Mouse (Mus musculus) ZHBTc4 (cell line): ENCODE data around the gene Hephl1.
A peak's percentile ranks its signal among the peaks of the same experiment; 100 is the strongest.
"Not testable (repeated sequence)": the region's sequence is repeated elsewhere in the genome, so short reads cannot be mapped to it uniquely, and the experiment has no call there.

Experiments used
- DNase-seq: peaks from one replicate; pipeline ENCODE4 v3.0.0-alpha.2; 2011; ENCODE audit warnings: low read depth, low spot score

Hephl1 gene

GRCm38 (mm10) chr9:15112008-15112407 is at the start of gene Hephl1:
TSS of gene Hephl1 (minus strand) at chr9:15112108.
- no peak for DNase-seq

GRCm38 (mm10) chr9:15149246-15149926 is 37.5 kb upstream of the Hephl1 start:
- no peak for DNase-seq

GRCm38 (mm10) chr9:15140546-15140945 is 28.6 kb upstream of the Hephl1 start:
- no peak for DNase-seq

GRCm38 (mm10) chr9:15125897-15126296 is 14.0 kb upstream of the Hephl1 start:
- no peak for DNase-seq

- DNase-seq = no peak
Measured at GRCm38 (mm10) chr9:15122431-15122830, 10.5 kb upstream of the Hephl1 start.

- peak; percentile 66 for DNase-seq
Measured at GRCm38 (mm10) chr9:15120841-15121358, 9.0 kb upstream of the Hephl1 start.

- peak; percentile 34 for DNase-seq
Measured at GRCm38 (mm10) chr9:15120209-15120608, 8.3 kb upstream of the Hephl1 start.

GRCm38 (mm10) chr9:15119515-15119914 is 7.6 kb upstream of the Hephl1 start:
- peak; percentile 93 for DNase-seq

GRCm38 (mm10) chr9:15116165-15116564 is 4.3 kb upstream of the Hephl1 start:
- DNase-seq = no peak

GRCm38 (mm10) chr9:15114102-15114501 is 2.2 kb upstream of the Hephl1 start:
- DNase-seq = no peak

GRCm38 (mm10) chr9:15108101-15108500 is 3.8 kb downstream of the Hephl1 start:
- no peak for DNase-seq

- DNase-seq = no peak
Measured at GRCm38 (mm10) chr9:15105136-15105535, 6.8 kb downstream of the Hephl1 start.

GRCm38 (mm10) chr9:15103579-15104300 is 8.2 kb downstream of the Hephl1 start:
- DNase-seq = no peak

- no peak for DNase-seq
Measured at GRCm38 (mm10) chr9:15101531-15102161, 10.3 kb downstream of the Hephl1 start.

GRCm38 (mm10) chr9:15098421-15098820 is 13.5 kb downstream of the Hephl1 start:
- not testable (repeated sequence) for DNase-seq

GRCm38 (mm10) chr9:15097172-15097571 is 14.7 kb downstream of the Hephl1 start:
- DNase-seq = no peak

GRCm38 (mm10) chr9:15096161-15096560 is 15.7 kb downstream of the Hephl1 start:
- DNase-seq = no peak

- DNase-seq = no peak
Measured at GRCm38 (mm10) chr9:15095206-15095605, 16.7 kb downstream of the Hephl1 start.

- DNase-seq = peak; percentile 68
Measured at GRCm38 (mm10) chr9:15068686-15069295, 43.1 kb downstream of the Hephl1 start.

- DNase-seq = no peak
Measured at GRCm38 (mm10) chr9:15067995-15068685, 43.8 kb downstream of the Hephl1 start.

GRCm38 (mm10) chr9:15064176-15064575 is 47.7 kb downstream of the Hephl1 start:
- no peak for DNase-seq
